Mouse (Mus musculus): ENCODE results near the gene Srsf9. TPM values are rescaled to one million over a fixed set of nuclear protein-coding genes. Genes with fewer than 3 reads are reported as not detected.

Srsf9 gene
- polyA plus RNA-seq, 1 experiment from 2014 or later, result 127 TPM

DNA sequence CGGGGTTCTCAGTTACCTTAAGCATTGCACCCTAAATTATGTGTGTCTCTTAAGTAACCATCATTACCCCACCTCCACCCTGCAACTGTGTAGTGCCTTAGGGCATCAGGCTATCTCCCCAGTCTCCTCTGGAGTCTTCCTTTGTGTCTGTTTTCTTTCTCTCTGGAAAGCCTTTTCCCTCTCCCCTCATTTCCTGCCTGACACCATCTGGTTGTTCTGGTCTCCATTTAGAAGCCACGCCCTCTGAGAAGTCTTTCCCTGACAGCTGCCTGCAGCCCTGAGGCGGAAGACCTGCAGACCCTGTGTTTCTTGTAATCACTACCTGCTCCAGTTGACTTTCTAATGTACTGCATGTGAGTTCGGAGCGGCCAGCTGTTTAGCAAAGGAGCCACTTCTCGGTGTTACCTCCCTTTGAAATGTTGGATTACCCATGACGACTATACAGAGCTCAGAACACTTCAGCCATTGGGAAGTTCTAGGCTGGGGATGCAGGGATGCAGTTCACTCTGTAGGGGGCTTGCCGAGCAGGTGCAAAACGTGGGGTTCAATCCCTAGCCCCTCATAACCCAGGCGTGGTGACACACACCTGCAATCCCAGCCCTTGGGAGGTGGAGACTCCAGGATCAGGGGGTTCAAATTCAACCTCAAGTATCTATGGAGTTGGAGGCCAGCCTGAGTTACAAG is 9.2 kb upstream of the Srsf9 start:
- peak; percentile 45; the same call in 1 of the 2 replicates for ATAC-seq (ENCODE audit: insufficient read depth, low FRiP score)
- H3K9ac ChIP-seq (ENCODE audit: low read length), result peak overlapping the region; percentile 67
- H3K27me3 ChIP-seq (ENCODE audit: control insufficient read depth, insufficient read depth, low read length), result no peaks in the 10 kb centered on the region
- H3K9me3 ChIP-seq (replicated peaks; ENCODE audit: control insufficient read depth, low read length), result no peaks in the 10 kb centered on the region
- H3K27ac ChIP-seq (ENCODE audit: low read length), result peak overlapping the region; percentile 92
- WGBS, result 7% methylated on average over 10 of the region's 10 CpGs
- H3K4me2 ChIP-seq (ENCODE audit: low read depth, low read length), result peak overlapping the region; percentile 29
- peaks cover 37% of the 10 kb centered on the region for H3K4me1 ChIP-seq (ENCODE audit: control insufficient read depth, insufficient read depth, low read length)
- H3K36me3 ChIP-seq (ENCODE audit: control insufficient read depth, insufficient read depth, low read length), result no peaks in the 10 kb centered on the region
- no peak overlapping the region; the same call in 1 of the 2 replicates for H3K4me3 ChIP-seq (replicated peaks; ENCODE audit: low read length)

DNA sequence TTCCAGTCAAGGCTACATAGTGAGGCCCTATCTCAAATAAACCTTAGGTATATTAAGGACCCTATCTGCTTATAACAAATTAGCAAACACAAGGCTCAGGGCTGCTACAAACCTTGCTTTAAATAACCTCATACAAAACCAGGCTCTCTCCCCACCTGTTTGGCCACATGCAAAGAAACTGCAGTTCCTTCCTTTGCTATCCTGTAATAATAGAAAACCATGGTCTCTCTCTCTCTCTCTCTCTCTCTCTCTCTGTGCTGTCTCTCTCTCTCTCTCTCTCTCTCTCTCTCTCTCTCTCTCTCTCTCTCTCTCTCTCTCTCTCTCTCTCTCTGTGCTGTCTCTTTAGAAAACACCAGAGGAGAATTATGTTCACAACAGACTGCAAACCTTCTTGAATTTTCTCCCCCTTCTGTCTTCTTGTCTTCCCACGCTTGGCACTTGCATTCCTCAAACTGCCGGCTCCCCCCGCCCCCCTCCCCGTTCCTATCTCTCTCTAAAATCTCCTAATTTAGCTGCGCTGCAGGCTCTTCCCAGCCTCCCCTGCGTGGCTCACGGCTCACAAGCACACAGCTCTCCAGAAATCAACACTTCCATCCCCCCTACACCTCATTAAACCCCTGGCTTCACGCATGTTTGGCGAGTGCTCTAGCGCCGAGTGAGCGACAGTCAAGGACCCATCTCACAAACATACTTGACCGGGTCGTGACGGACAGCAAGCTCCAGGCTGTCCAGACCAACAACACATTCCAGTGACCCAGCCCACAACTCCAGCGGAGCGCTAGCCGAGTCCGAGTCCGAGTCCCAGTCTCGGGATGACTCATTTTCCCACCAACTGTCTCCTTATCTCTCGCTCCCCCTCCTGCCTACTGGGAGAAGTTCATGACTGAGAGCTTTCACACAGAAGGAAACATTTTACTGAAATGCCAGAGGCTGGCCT is 7.7 kb upstream of the Srsf9 start:
- peaks cover 28% of the 10 kb centered on the region for H3K4me1 ChIP-seq (ENCODE audit: control insufficient read depth, insufficient read depth, low read length)
- H3K27ac ChIP-seq (ENCODE audit: low read length), result peak overlapping the region; percentile 92
- H3K9me3 ChIP-seq (replicated peaks; ENCODE audit: control insufficient read depth, low read length), result no peaks in the 10 kb centered on the region
- H3K9ac ChIP-seq (ENCODE audit: low read length), result peak overlapping the region; percentile 68
- 1% methylated on average over 22 of the region's 22 CpGs for WGBS
- peak; percentile 79; the same call in 1 of the 2 replicates for ATAC-seq (ENCODE audit: insufficient read depth, low FRiP score)
- H3K4me3 ChIP-seq (replicated peaks; ENCODE audit: low read length), result peak overlapping the region; percentile 46
- no peaks in the 10 kb centered on the region for H3K27me3 ChIP-seq (ENCODE audit: control insufficient read depth, insufficient read depth, low read length)
- peak overlapping the region; percentile 70 for H3K4me2 ChIP-seq (ENCODE audit: low read depth, low read length)
- H3K36me3 ChIP-seq (ENCODE audit: control insufficient read depth, insufficient read depth, low read length), result no peaks in the 10 kb centered on the region

DNA sequence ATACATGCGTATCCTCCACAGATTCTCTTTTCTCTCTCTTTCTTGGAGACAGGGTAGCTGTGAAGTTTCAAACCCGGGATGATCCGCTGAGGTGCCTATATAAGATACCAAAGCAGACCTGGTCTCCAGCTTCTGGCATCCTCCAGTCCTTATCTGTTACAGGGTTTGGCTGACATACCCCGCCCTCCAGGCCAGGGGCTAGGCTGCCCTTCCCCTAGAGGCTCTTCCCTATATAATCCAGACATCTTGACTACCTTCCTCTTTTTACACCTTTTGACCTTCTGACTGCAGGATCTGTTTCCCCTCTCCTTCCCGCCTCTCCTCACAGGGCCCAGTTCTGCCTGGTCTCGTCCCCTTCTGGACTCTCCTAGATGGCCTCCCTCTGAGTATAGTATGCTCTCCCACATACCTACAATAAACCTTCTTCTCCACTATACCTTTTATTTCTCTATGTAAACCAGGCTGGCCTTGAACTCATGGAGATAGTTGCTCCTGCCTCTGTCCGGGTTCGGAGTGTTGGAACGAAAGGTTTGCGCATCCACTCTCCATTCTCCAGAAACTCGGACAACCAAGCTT is 633 bp upstream of the Srsf9 start:
- 16% methylated on average over 11 of the region's 11 CpGs for WGBS
- Histone ChIP-seq H3K27me3 (ENCODE audit: control insufficient read depth, insufficient read depth, low read length) (no peaks in the 10 kb centered on the region), H3K27ac (ENCODE audit: low read length) (peak overlapping the region; percentile 67), H3K9me3 (replicated peaks; ENCODE audit: control insufficient read depth, low read length) (no peaks in the 10 kb centered on the region), H3K9ac (ENCODE audit: low read length) (peak overlapping the region; percentile 95), H3K36me3 (ENCODE audit: control insufficient read depth, insufficient read depth, low read length) (no peaks in the 10 kb centered on the region), H3K4me3 (replicated peaks; ENCODE audit: low read length) (peak overlapping the region; percentile 94), H3K4me1 (ENCODE audit: control insufficient read depth, insufficient read depth, low read length) (peaks cover 20% of the 10 kb centered on the region), H3K4me2 (ENCODE audit: low read depth, low read length) (peak overlapping the region; percentile 74)
- peak; percentile 41; the same call in 1 of the 2 replicates for ATAC-seq (ENCODE audit: insufficient read depth, low FRiP score)

DNA sequence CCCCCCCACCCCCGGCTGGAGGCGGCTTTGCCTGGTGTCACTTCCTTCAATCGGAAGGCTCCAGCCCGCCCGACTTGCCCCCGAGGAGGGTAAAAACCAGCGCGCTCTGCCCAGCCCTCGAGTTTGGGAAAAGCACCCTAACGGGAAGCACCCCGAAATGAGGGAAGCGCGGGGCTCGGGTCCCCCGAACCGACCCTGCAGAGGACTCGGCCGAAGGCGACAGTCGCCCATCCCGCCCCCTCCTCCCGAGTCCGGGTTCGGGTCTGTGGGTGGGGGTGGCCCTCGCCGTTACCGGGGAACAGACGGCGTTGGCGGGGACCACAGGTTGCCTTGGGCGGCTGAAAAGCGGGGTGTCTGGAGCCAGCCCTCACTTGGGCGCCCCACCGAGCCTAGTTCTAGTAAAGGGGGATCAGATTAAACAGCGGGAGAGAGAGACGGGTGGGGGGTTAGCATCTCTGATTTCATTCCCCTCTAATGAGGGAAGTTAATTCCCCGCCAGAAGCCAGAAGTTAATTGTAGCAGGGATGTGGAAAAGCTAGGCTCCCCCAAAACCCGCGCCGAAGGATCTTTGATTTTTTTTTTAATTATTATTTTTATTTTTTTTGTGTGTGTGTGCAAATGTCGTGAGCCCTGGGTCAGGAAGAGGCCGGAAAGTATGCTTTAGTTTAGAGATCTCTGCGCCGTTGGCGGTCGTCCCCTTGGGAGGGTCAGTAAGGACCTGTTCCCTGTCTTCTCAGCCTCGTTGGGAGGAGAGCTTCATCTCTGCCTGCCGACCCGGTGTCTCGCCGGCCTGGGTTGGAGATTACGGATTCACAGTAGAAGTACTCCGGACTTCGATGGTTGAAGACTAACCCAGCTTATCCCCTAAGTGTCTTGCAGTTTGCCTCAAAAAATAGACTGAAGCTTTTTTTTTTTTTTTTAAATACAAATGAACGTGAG is 902 bp downstream of the Srsf9 start:
- H3K27ac ChIP-seq (ENCODE audit: low read length), result peak overlapping the region; percentile 85
- no peaks in the 10 kb centered on the region for H3K27me3 ChIP-seq (ENCODE audit: control insufficient read depth, insufficient read depth, low read length)
- peak; percentile 14; the same call in 1 of the 2 replicates for ATAC-seq (ENCODE audit: insufficient read depth, low FRiP score)
- no peaks in the 10 kb centered on the region for H3K9me3 ChIP-seq (replicated peaks; ENCODE audit: control insufficient read depth, low read length)
- WGBS, result under 1% methylated on average over 55 of the region's 55 CpGs
- H3K4me1 ChIP-seq (ENCODE audit: control insufficient read depth, insufficient read depth, low read length), result peaks cover 20% of the 10 kb centered on the region
- H3K4me3 ChIP-seq (replicated peaks; ENCODE audit: low read length), result peak overlapping the region; percentile 94
- peak overlapping the region; percentile 74 for H3K4me2 ChIP-seq (ENCODE audit: low read depth, low read length)
- H3K36me3 ChIP-seq (ENCODE audit: control insufficient read depth, insufficient read depth, low read length), result 0 out of 2 replicates have a peak, but pooled peaks cover 1% of the 10 kb centered on the region
- peak overlapping the region; percentile 95 for H3K9ac ChIP-seq (ENCODE audit: low read length)

DNA sequence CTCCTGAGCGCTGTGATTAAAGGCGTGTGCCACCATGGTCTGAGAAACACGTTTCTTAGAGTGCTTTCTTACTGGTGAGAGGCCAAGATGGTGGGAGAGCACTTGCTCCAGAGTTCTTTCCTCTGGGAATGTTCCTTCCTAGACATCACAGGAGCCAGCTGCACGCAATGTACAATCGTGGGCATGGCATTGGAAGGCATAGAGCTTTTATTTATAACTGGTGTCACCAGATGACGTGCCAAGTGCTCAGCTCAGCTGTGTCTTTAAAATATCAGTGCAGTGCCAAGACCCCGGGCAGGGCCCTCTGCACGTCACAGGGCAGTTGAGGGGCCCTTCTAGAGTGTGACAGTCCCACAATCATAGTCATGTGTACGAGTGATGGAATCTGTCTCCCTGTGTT is 4.0 kb downstream of the Srsf9 start:
- no peak overlapping the region for H3K4me2 ChIP-seq (ENCODE audit: low read depth, low read length)
- H3K4me3 ChIP-seq (replicated peaks; ENCODE audit: low read length), result no peak overlapping the region
- H3K4me1 ChIP-seq (ENCODE audit: control insufficient read depth, insufficient read depth, low read length), result peaks cover 16% of the 10 kb centered on the region
- 80% methylated on average over 9 of the region's 9 CpGs for WGBS
- H3K9me3 ChIP-seq (replicated peaks; ENCODE audit: control insufficient read depth, low read length), result no peaks in the 10 kb centered on the region
- H3K27ac ChIP-seq (ENCODE audit: low read length), result no peak overlapping the region
- no peak for ATAC-seq (ENCODE audit: insufficient read depth, low FRiP score)
- peaks cover 11% of the 10 kb centered on the region for H3K36me3 ChIP-seq (ENCODE audit: control insufficient read depth, insufficient read depth, low read length)
- no peak overlapping the region for H3K9ac ChIP-seq (ENCODE audit: low read length)
- H3K27me3 ChIP-seq (ENCODE audit: control insufficient read depth, insufficient read depth, low read length), result no peaks in the 10 kb centered on the region

DNA sequence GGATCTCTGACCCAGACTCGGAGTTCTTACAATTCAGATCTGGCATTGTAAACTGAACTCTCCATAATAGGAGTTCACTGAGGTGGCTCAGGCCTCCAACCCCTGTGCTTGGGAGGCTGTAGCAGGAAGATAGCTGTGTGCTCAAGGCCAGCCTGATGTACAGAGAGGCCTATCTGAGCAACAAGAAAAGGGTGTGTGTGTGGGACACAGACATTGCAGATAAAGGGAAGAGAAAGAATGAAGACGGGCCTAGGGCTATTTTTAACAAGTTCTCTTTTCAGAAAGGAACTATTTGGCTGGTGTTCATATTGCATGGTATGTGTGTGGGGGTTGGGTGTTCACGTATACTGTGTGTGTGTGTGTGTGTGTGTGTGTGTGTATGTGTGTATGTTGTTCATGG is 6.6 kb downstream of the Srsf9 start:
- no peak overlapping the region for H3K4me2 ChIP-seq (ENCODE audit: low read depth, low read length)
- no peak overlapping the region for H3K4me3 ChIP-seq (replicated peaks; ENCODE audit: low read length)
- H3K9me3 ChIP-seq (replicated peaks; ENCODE audit: control insufficient read depth, low read length), result no peaks in the 10 kb centered on the region
- peaks cover 11% of the 10 kb centered on the region for H3K36me3 ChIP-seq (ENCODE audit: control insufficient read depth, insufficient read depth, low read length)
- peaks cover 9% of the 10 kb centered on the region for H3K4me1 ChIP-seq (ENCODE audit: control insufficient read depth, insufficient read depth, low read length)
- ATAC-seq (ENCODE audit: insufficient read depth, low FRiP score), result peak; percentile 49; the same call in 1 of the 2 replicates
- H3K27ac ChIP-seq (ENCODE audit: low read length), result no peak overlapping the region
- no peaks in the 10 kb centered on the region for H3K27me3 ChIP-seq (ENCODE audit: control insufficient read depth, insufficient read depth, low read length)
- H3K9ac ChIP-seq (ENCODE audit: low read length), result no peak overlapping the region
- WGBS, result 75% methylated on average over 3 of the region's 3 CpGs

DNA sequence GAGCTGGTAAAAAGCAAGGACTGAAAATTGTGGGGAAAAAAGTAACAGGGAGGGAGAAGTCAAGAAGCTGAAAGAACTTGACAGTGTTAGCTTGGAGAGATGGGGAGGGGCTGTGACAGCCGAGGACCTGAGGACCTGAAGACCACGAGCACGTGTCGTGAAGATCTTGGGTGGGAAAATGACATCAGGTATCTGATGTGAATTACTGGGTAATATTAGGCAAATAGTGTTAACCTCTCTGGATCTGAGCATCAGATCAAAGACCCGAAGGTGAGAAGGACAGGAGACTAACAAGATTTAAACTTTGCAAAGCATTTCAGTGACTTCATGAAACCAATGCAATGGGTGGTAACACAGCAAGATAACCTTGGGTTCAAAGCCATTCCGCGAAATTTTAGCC is 13.0 kb downstream of the Srsf9 start:
- Histone ChIP-seq H3K9ac (ENCODE audit: low read length) (peak overlapping the region; percentile 2; the same call in 1 of the 2 replicates), H3K9me3 (replicated peaks; ENCODE audit: control insufficient read depth, low read length) (no peaks in the 10 kb centered on the region), H3K4me1 (ENCODE audit: control insufficient read depth, insufficient read depth, low read length) (peaks cover 10% of the 10 kb centered on the region), H3K27me3 (ENCODE audit: control insufficient read depth, insufficient read depth, low read length) (no peaks in the 10 kb centered on the region), H3K36me3 (ENCODE audit: control insufficient read depth, insufficient read depth, low read length) (peaks cover 12% of the 10 kb centered on the region), H3K4me2 (ENCODE audit: low read depth, low read length) (peak overlapping the region; percentile 72), H3K27ac (ENCODE audit: low read length) (no peak overlapping the region), H3K4me3 (replicated peaks; ENCODE audit: low read length) (peak overlapping the region; percentile 81)
- no peak for ATAC-seq (ENCODE audit: insufficient read depth, low FRiP score)
- WGBS, result 17% methylated on average over 7 of the region's 7 CpGs

DNA sequence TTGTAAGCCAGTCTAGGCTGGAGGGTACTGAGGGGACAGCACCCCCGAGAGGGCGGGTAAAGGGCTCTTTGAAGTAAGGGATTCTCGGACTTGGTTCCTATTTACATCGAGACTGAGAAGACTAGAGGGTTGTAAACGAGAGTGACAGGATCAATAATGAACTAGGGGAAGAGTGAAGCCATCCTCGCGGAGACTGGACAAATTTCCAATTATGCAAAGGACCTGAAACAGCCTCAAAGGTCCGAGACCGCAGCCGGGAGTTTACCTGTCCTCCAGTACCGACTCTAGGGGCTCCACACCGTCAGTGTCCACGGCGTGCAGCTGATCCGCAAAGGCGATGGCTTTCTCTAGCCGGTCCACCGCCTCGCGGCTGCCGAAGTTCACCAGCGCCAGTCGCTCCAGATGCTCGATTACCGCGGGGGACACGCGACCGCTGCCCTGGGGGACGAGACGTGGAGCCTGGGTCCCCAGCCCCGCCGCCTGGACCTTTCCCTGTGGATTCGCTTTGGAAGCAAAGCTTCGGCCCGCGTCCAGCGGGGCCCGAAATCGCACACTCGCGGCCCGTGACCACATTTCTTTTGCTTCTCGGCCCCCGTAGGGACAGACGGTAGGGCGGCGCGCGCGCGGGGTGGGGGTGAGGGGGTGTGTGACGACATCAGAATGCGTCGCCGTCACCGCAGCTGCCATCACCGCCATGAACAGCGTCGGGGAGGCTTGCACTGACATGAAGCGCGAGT is 13.8 kb downstream of the Srsf9 start, which contains the start of the genes Gatc and Triap1:
Gatc (minus strand) TSS at position 602 of the 737 bp plus-strand sequence.
Triap1 (plus strand) TSS at position 649 of the 737 bp plus-strand sequence.
- Histone ChIP-seq H3K27ac (ENCODE audit: low read length) (peak within 1 kb of the TSS; percentile 79), H3K27me3 (ENCODE audit: control insufficient read depth, insufficient read depth, low read length) (no peaks in the 10 kb centered on the region), H3K4me2 (ENCODE audit: low read depth, low read length) (peak within 1 kb of the TSS; percentile 72), H3K4me1 (ENCODE audit: control insufficient read depth, insufficient read depth, low read length) (peaks cover 10% of the 10 kb centered on the region), H3K4me3 (replicated peaks; ENCODE audit: low read length) (peak within 1 kb of the TSS; percentile 81), H3K36me3 (ENCODE audit: control insufficient read depth, insufficient read depth, low read length) (peaks cover 15% of the 10 kb centered on the region), H3K9ac (ENCODE audit: low read length) (peak within 1 kb of the TSS; percentile 91), H3K9me3 (replicated peaks; ENCODE audit: control insufficient read depth, low read length) (no peaks in the 10 kb centered on the region)
- under 1% methylated on average over 62 of the region's 62 CpGs for WGBS
- peak; percentile 94 for ATAC-seq (ENCODE audit: insufficient read depth, low FRiP score)

Data from stomach, embryonic 16.5 days (tissue).